Mouse (Mus musculus) forebrain, embryonic 13.5 days (tissue): Measurements from ENCODE around the gene Mon1b. TPM values are rescaled to one million over a fixed set of nuclear protein-coding genes. Genes with fewer than 3 reads are reported as not detected.
A peak's percentile ranks its signal among the peaks of the same experiment; 100 is the strongest.

ENCODE experiments used
- ATAC-seq: fragments of 200-750 bp; cut with Nextera tagmentation; 2 replicates; pipeline ENCODE4 v1.8.0; 2017
- H3K27ac ChIP-seq: fragments of 300-500 bp; sonication (generic); 2 replicates; pipeline ENCODE4 v1.5.1; 2015; ENCODE audit warnings: inconsistent platforms, mild to moderate bottlenecking, moderate library complexity
- H3K27me3 ChIP-seq: fragments of 300-500 bp; sonication (generic); 2 replicates; pipeline ENCODE4 v1.6.1; 2015; ENCODE audit warnings: mild to moderate bottlenecking, inconsistent platforms
- H3K36me3 ChIP-seq: fragments of 300-500 bp; sonication (generic); 2 replicates; pipeline ENCODE4 v1.6.1; 2015; ENCODE audit warnings: mild to moderate bottlenecking, inconsistent platforms; ENCODE audit not compliant: poor library complexity, severe bottlenecking
- H3K4me1 ChIP-seq: fragments of 300-500 bp; sonication (generic); 2 replicates; pipeline ENCODE4 v1.6.1; 2015; ENCODE audit warnings: inconsistent platforms
- H3K4me2 ChIP-seq: fragments of 300-500 bp; sonication (generic); 2 replicates; pipeline ENCODE4 v1.6.1; 2015; ENCODE audit warnings: inconsistent platforms, mild to moderate bottlenecking, moderate library complexity
- H3K4me3 ChIP-seq: fragments of 300-500 bp; sonication (generic); 2 replicates; pipeline ENCODE4 v1.5.1; 2015; ENCODE audit warnings: mild to moderate bottlenecking, inconsistent platforms
- H3K9ac ChIP-seq: fragments of 300-500 bp; sonication (generic); 2 replicates; pipeline ENCODE4 v1.6.1; 2015; ENCODE audit warnings: mild to moderate bottlenecking, inconsistent platforms
- H3K9me3 ChIP-seq: fragments of 300-500 bp; sonication (generic); replicated peaks from 2 replicates; pipeline ENCODE4 v1.6.1; 2016; ENCODE audit warnings: inconsistent platforms
- WGBS: fragments of 180-500 bp; shearing (Covaris S2); methylation state at CpG from one replicate; pipeline ENCODE4 v1.1.7; 2015; 5-methylcytosine and 5-hydroxymethylcytosine counted together
- polyA plus RNA-seq: library from polyadenylated mRNA; unstranded; fragments of >200 nt; fragmentation: Nextera tagmentation; extraction: Ambion mirVana; gene quantifications from 2 replicates; pipeline ENCODE4 v1.2.1, GENCODE M21; 2015

The Mon1b gene
- polyA plus RNA-seq: 9.7 and 10.6 TPM in 2 replicates

- WGBS: under 1% methylated on average over 42 of the region's 42 CpGs
Observed at GRCm38 (mm10) chr8:113634670-113635591, at the start of gene Mon1b. Gene Mon1b, plus strand, starts transcription at chr8:113635587.

GRCm38 (mm10) chr8:113598401-113598800 lies 37.0 kb upstream of the Mon1b start:
- WGBS: 41% methylated on average over 3 of the region's 3 CpGs
- H3K27me3 ChIP-seq: no peaks in the 10 kb centered on the region
- H3K9ac ChIP-seq: no peak overlapping the region
- no peaks in the 10 kb centered on the region for H3K36me3 ChIP-seq
- no peak for ATAC-seq
- H3K9me3 ChIP-seq: no peaks in the 10 kb centered on the region
- H3K4me2 ChIP-seq: no peak overlapping the region
- no peak overlapping the region for H3K27ac ChIP-seq
- H3K4me1 ChIP-seq: no peaks in the 10 kb centered on the region
- H3K4me3 ChIP-seq: no peak overlapping the region

More at GRCm38 (mm10) chr8:113634670-113635591, at the start of gene Mon1b:
- peaks cover 24% of the 10 kb centered on the region for H3K36me3 ChIP-seq
- no peaks in the 10 kb centered on the region for H3K9me3 ChIP-seq
- peaks cover 22% of the 10 kb centered on the region for H3K4me1 ChIP-seq
- H3K4me3 ChIP-seq: peak within 1 kb of the TSS; percentile 74
- peak within 1 kb of the TSS; percentile 78 for H3K9ac ChIP-seq
- ATAC-seq: peak; percentile 99
- peak within 1 kb of the TSS; percentile 96 for H3K4me2 ChIP-seq
- no peaks in the 10 kb centered on the region for H3K27me3 ChIP-seq
- H3K27ac ChIP-seq: peak within 1 kb of the TSS; percentile 91

- no peak for ATAC-seq
- H3K27ac ChIP-seq: no peak overlapping the region
- H3K4me1 ChIP-seq: peaks cover 22% of the 10 kb centered on the region
- H3K4me2 ChIP-seq: no peak overlapping the region
- H3K27me3 ChIP-seq: no peaks in the 10 kb centered on the region
- no peak overlapping the region for H3K4me3 ChIP-seq
- 5% methylated on average over 3 of the region's 3 CpGs for WGBS
- H3K36me3 ChIP-seq: peaks cover 1% of the 10 kb centered on the region; the same call in 1 of the 2 replicates
- H3K9ac ChIP-seq: no peak overlapping the region
- H3K9me3 ChIP-seq: no peaks in the 10 kb centered on the region
Observed at GRCm38 (mm10) chr8:113632634-113633033, 2.8 kb upstream of the Mon1b start.

GRCm38 (mm10) chr8:113634161-113634560 lies 1.2 kb upstream of the Mon1b start:
- H3K9me3 ChIP-seq: no peaks in the 10 kb centered on the region
- peak overlapping the region; percentile 64 for H3K9ac ChIP-seq
- H3K27me3 ChIP-seq: no peaks in the 10 kb centered on the region
- H3K4me3 ChIP-seq: peak overlapping the region; percentile 74
- no peak for ATAC-seq
- WGBS: 33% methylated on average over 12 of the region's 12 CpGs
- peak overlapping the region; percentile 91 for H3K27ac ChIP-seq
- peak overlapping the region; percentile 71 for H3K4me2 ChIP-seq
- H3K36me3 ChIP-seq: peaks cover 17% of the 10 kb centered on the region
- H3K4me1 ChIP-seq: peaks cover 22% of the 10 kb centered on the region

- peaks cover 31% of the 10 kb centered on the region for H3K36me3 ChIP-seq
- no peaks in the 10 kb centered on the region for H3K27me3 ChIP-seq
- H3K4me3 ChIP-seq: peak overlapping the region; percentile 74
- H3K4me2 ChIP-seq: peak overlapping the region; percentile 96
- H3K9me3 ChIP-seq: no peaks in the 10 kb centered on the region
- H3K27ac ChIP-seq: peak overlapping the region; percentile 84
- peak overlapping the region; percentile 78 for H3K9ac ChIP-seq
- 1% methylated on average over 44 of the region's 44 CpGs for WGBS
- H3K4me1 ChIP-seq: peaks cover 22% of the 10 kb centered on the region
- peak; percentile 78 for ATAC-seq
Observed at GRCm38 (mm10) chr8:113635592-113636279, 349 bp downstream of the Mon1b start.

- Histone ChIP-seq H3K9me3 (no peaks in the 10 kb centered on the region), H3K36me3 (peaks cover 36% of the 10 kb centered on the region), H3K27ac (no peak overlapping the region), H3K27me3 (no peaks in the 10 kb centered on the region), H3K4me2 (peak overlapping the region; percentile 96), H3K9ac (peak overlapping the region; percentile 78), H3K4me1 (peaks cover 22% of the 10 kb centered on the region), H3K4me3 (peak overlapping the region; percentile 74)
- 38% methylated on average over 5 of the region's 5 CpGs for WGBS
- no peak for ATAC-seq
Observed at GRCm38 (mm10) chr8:113636280-113636628, 867 bp downstream of the Mon1b start.

- Histone ChIP-seq H3K9me3 (no peaks in the 10 kb centered on the region), H3K4me3 (no peak overlapping the region), H3K36me3 (peaks cover 60% of the 10 kb centered on the region), H3K9ac (no peak overlapping the region), H3K27ac (no peak overlapping the region), H3K4me1 (peaks cover 15% of the 10 kb centered on the region), H3K4me2 (no peak overlapping the region), H3K27me3 (no peaks in the 10 kb centered on the region)
- ATAC-seq: no peak
- WGBS: 90% methylated on average over 8 of the region's 8 CpGs
Observed at GRCm38 (mm10) chr8:113640357-113640756, 5.0 kb downstream of the Mon1b start.

GRCm38 (mm10) chr8:113642926-113643325 lies 7.5 kb downstream of the Mon1b start, which contains the start of gene Syce1l:
Gene Syce1l, plus strand, starts transcription at chr8:113643213.
- Histone ChIP-seq H3K4me3 (no peak within 1 kb of the TSS), H3K9ac (no peak within 1 kb of the TSS), H3K27ac (no peak within 1 kb of the TSS), H3K4me1 (no peaks in the 10 kb centered on the region), H3K9me3 (no peaks in the 10 kb centered on the region), H3K36me3 (peaks cover 55% of the 10 kb centered on the region), H3K4me2 (no peak within 1 kb of the TSS), H3K27me3 (no peaks in the 10 kb centered on the region)
- ATAC-seq: no peak
- 95% methylated on average over 16 of the region's 16 CpGs for WGBS

- Histone ChIP-seq H3K9ac (no peak overlapping the region), H3K27me3 (no peaks in the 10 kb centered on the region), H3K4me3 (no peak overlapping the region), H3K9me3 (no peaks in the 10 kb centered on the region), H3K36me3 (peaks cover 48% of the 10 kb centered on the region), H3K27ac (no peak overlapping the region), H3K4me2 (no peak overlapping the region), H3K4me1 (no peaks in the 10 kb centered on the region)
- 90% methylated on average over 8 of the region's 8 CpGs for WGBS
- no peak for ATAC-seq
Observed at GRCm38 (mm10) chr8:113643479-113644210, 8.3 kb downstream of the Mon1b start.

- Histone ChIP-seq H3K27me3 (no peaks in the 10 kb centered on the region), H3K9ac (no peak overlapping the region), H3K9me3 (no peaks in the 10 kb centered on the region), H3K36me3 (peaks cover 32% of the 10 kb centered on the region), H3K4me1 (no peaks in the 10 kb centered on the region), H3K27ac (no peak overlapping the region), H3K4me3 (no peak overlapping the region), H3K4me2 (no peak overlapping the region)
- WGBS: 85% methylated on average over 5 of the region's 5 CpGs
- ATAC-seq: no peak
Observed at GRCm38 (mm10) chr8:113645220-113645619, 9.8 kb downstream of the Mon1b start.

- no peak overlapping the region for H3K4me3 ChIP-seq
- WGBS: 84% methylated on average over 11 of the region's 12 CpGs
- no peak overlapping the region for H3K27ac ChIP-seq
- H3K9ac ChIP-seq: no peak overlapping the region
- H3K4me1 ChIP-seq: no peaks in the 10 kb centered on the region
- H3K27me3 ChIP-seq: no peaks in the 10 kb centered on the region
- ATAC-seq: no peak
- no peaks in the 10 kb centered on the region for H3K9me3 ChIP-seq
- no peaks in the 10 kb centered on the region for H3K36me3 ChIP-seq
- H3K4me2 ChIP-seq: no peak overlapping the region
Observed at GRCm38 (mm10) chr8:113652450-113652849, 17.1 kb downstream of the Mon1b start.
